15 mouse cellular contexts compared by ENCODE assay signal in the genomic region with DNA sequence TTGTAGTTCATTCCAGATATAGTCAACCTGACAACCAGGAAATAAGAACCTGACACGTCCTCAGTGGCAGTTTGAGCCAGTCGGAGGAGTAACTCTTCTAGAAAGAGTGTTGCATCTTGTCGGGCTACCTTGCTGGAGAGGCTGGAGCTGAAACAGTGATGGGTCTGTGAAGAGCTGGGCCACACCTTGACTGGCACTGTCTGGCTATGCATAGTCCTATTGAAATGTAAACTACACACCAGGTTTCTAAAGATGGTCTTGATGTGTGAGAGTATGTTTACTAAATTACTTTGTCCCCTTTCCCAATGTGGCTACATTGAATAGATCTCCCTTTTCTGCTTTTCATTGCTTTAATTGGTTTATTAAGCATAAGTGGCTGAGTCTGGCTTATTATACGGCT.
"Had no signal": no experiment of that assay in that cellular context is flagged by ENCODE, and none has a peak within 500 bp of the region (broad histone marks: within the 10 kb centered on the region; RNA-seq: fewer than 3 reads in every experiment).

No protein-coding gene starts in this region.

- H3K4me1 ChIP-seq: neural tube, embryonic 15.5 days had no signal

- DNase-seq: retina, postnatal 1 day; right cerebral cortex, adult 18-20 months; right cerebral cortex, postnatal 14 days; right cerebral cortex, postnatal 25 days; right cerebral cortex, postnatal 4 days; spleen, adult 18-20 months; thymus, adult 18-20 months; thymus, adult 2 months; thymus, postnatal 14 days; thymus, postnatal 25 days; thymus, postnatal 36 days; thymus, postnatal 4 days had no signal

- H3K4me2 ChIP-seq: neural tube, embryonic 15.5 days; stomach, embryonic 15.5 days had no signal

- H3K9me3 ChIP-seq: neural tube, embryonic 15.5 days; stomach, embryonic 15.5 days had no signal

- H3K4me3 ChIP-seq: neural tube, embryonic 15.5 days; stomach, embryonic 15.5 days had no signal

- H3K27ac ChIP-seq: neural tube, embryonic 15.5 days; stomach, embryonic 15.5 days; stomach, postnatal 0 days had no signal

- H3K9ac ChIP-seq: neural tube, embryonic 15.5 days; stomach, embryonic 15.5 days had no signal

- H3K36me3 ChIP-seq: neural tube, embryonic 15.5 days; stomach, embryonic 15.5 days had no signal

- H3K27me3 ChIP-seq: neural tube, embryonic 15.5 days; stomach, embryonic 15.5 days had no signal
